Mouse (Mus musculus): Measurements from ENCODE around the gene Krt12.

GRCm38 (mm10) chr11:99366791-99367190, 55.3 kb downstream of the Krt12 start:
- TF ChIP-seq CTCF (IDR thresholded peaks at IDR 0.05; ENCODE audit: low read depth) (no peak), EP300 (IDR thresholded peaks at IDR 0.05; ENCODE audit: low read depth) (no peak)
